Mouse (Mus musculus): ENCODE measurements at regions not wholly inside any gene's neighbourhood (a gene's known extent, or its start where the extent isn't known, plus 50 kb on each side); places are given as distances from the start of the nearest gene placed in this dataset.
"Not testable (repeated sequence)": the region's sequence is repeated elsewhere in the genome, so short reads cannot be mapped to it uniquely, and the experiment has no call there.

GRCm38 (mm10) chr14:74217914-74218446 lies 422.7 kb upstream of the Htr2a start:
- no peak for DNase-seq

- no peak for DNase-seq
These were observed 420.9 kb upstream of the Htr2a start for GRCm38 (mm10) chr14:74219761-74220160.

- no peak for DNase-seq
These were observed 418.5 kb upstream of the Htr2a start for GRCm38 (mm10) chr14:74222093-74222492.

- DNase-seq = no peak
These were observed 411.0 kb upstream of the Htr2a start for GRCm38 (mm10) chr14:74229560-74230187.

GRCm38 (mm10) chr14:74240212-74240611 lies 400.4 kb upstream of the Htr2a start:
- no peak for DNase-seq

- DNase-seq = no peak
These were observed 391.3 kb upstream of the Htr2a start for GRCm38 (mm10) chr14:74249263-74249878.

GRCm38 (mm10) chr14:74250021-74250420 lies 390.6 kb upstream of the Htr2a start:
- DNase-seq = no peak

- DNase-seq = peak; percentile 7
These were observed 388.2 kb upstream of the Htr2a start for GRCm38 (mm10) chr14:74252189-74253145.

GRCm38 (mm10) chr14:74255000-74255399 lies 385.6 kb upstream of the Htr2a start:
- no peak for DNase-seq

GRCm38 (mm10) chr14:74259437-74259836 lies 381.2 kb upstream of the Htr2a start:
- DNase-seq = no peak

GRCm38 (mm10) chr14:74267086-74267485 lies 373.6 kb upstream of the Htr2a start:
- no peak for DNase-seq

- DNase-seq = no peak
These were observed 346.1 kb upstream of the Htr2a start for GRCm38 (mm10) chr14:74294560-74294959.

GRCm38 (mm10) chr14:74304483-74304882 lies 336.2 kb upstream of the Htr2a start:
- DNase-seq = no peak

- DNase-seq = no peak
These were observed 333.8 kb upstream of the Htr2a start for GRCm38 (mm10) chr14:74306717-74307307.

GRCm38 (mm10) chr14:74309451-74309850 lies 331.2 kb upstream of the Htr2a start:
- not testable (repeated sequence) for DNase-seq

- DNase-seq = no peak
These were observed 313.3 kb upstream of the Htr2a start for GRCm38 (mm10) chr14:74327291-74327690.

- no peak for DNase-seq
These were observed 289.9 kb upstream of the Htr2a start for GRCm38 (mm10) chr14:74350751-74351150.

- peak; percentile 5 for DNase-seq
These were observed 288.4 kb upstream of the Htr2a start for GRCm38 (mm10) chr14:74352286-74352685.

- DNase-seq = no peak
These were observed 281.8 kb upstream of the Htr2a start for GRCm38 (mm10) chr14:74358730-74359444.

GRCm38 (mm10) chr14:74359663-74360552 lies 280.7 kb upstream of the Htr2a start:
- no peak for DNase-seq

GRCm38 (mm10) chr14:74384481-74384880 lies 256.2 kb upstream of the Htr2a start:
- DNase-seq = no peak
